8 mouse cellular contexts compared by ENCODE assay signal in genomic region chr13:24638371-24639214, GRCm38 (mm10). TPM values are rescaled to one million over a fixed set of nuclear protein-coding genes. Genes with fewer than 3 reads are reported as not detected.
DNase-seq lines count a peak whose midpoint lies in the region; ATAC-seq lines count a peak whose summit lies in the region.

No protein-coding gene starts in this region.

- H3K4me1 ChIP-seq in heart, embryonic 11.5 days (ENCODE audit: control insufficient read depth, insufficient read depth, low read length) = peaks cover 30% of the 10 kb centered on the region

- peak overlapping the region; percentile 74 for H3K9ac ChIP-seq in heart, embryonic 11.5 days (ENCODE audit: low read depth, low read length)

- peaks cover 7% of the 10 kb centered on the region; the same call in 1 of the 2 replicates for H3K27me3 ChIP-seq in heart, embryonic 11.5 days (ENCODE audit: control insufficient read depth, insufficient read depth, low read length)

- H3K36me3 ChIP-seq in heart, embryonic 11.5 days (ENCODE audit: control insufficient read depth, insufficient read depth, low read length) = no peaks in the 10 kb centered on the region

- no peak overlapping the region for H3K27ac ChIP-seq in heart, embryonic 11.5 days (ENCODE audit: low read depth, low read length)

- WGBS in heart, embryonic 11.5 days (ENCODE audit: insufficient replicate concordance) = under 1% methylated on average over 61 of the region's 66 CpGs

- peak overlapping the region; percentile 99 for H3K4me2 ChIP-seq in heart, embryonic 11.5 days

- no peak; the same call in 1 of the 2 replicates for ATAC-seq in heart, embryonic 11.5 days (replicated peaks; ENCODE audit: insufficient number of reproducible peaks, low FRiP score, low TSS enrichment)

- peak; percentile 23 for DNase-seq in urinary bladder, postnatal 14 days (ENCODE audit: low spot score)
- no peak for DNase-seq in urinary bladder, postnatal 10 days (ENCODE audit: low spot score)
- peak; percentile 50 for DNase-seq in embryo, embryonic 10.5 days (ENCODE audit: low spot score)
- peak; percentile 28 to 54 for DNase-seq in kidney, postnatal 25 days
- peak; percentile 45 for DNase-seq in lung, postnatal 10 days
- DNase-seq in right cerebral cortex, adult 18-20 months = peak; percentile 54
- no peak for DNase-seq in c-Kit-positive CD71-positive TER-119-positive erythroid progenitor cells, embryonic 14.5 days (ENCODE audit: low spot score)

- peak overlapping the region; percentile 71 for H3K4me3 ChIP-seq in heart, embryonic 11.5 days (ENCODE audit: low read depth, low read length)

- H3K9me3 ChIP-seq in heart, embryonic 11.5 days (replicated peaks; ENCODE audit: control insufficient read depth, low read length) = no peaks in the 10 kb centered on the region

RNA-seq across cellular contexts. Expression of gene Ripor2, which starts 56.6 kb away (rescaled TPM):
- polyA plus RNA-seq in heart, embryonic 11.5 days (2014; fragmentation: Nextera tagmentation; extraction: Ambion mirVana) = 5.8 and 6.5 TPM in 2 replicates

Comparison
In these comparisons a context has a peak if more than half of its experiments do, and no peak if none do; other contexts are left out.
1. DNase-seq: peak in urinary bladder, postnatal 14 days (single experiment), embryo, embryonic 10.5 days (single experiment), kidney, postnatal 25 days (2 of 2), lung, postnatal 10 days (single experiment) and right cerebral cortex, adult 18-20 months (single experiment); none in urinary bladder, postnatal 10 days (single experiment) and c-Kit-positive CD71-positive TER-119-positive erythroid progenitor cells, embryonic 14.5 days (single experiment).